Mouse (Mus musculus) kidney, embryonic 15.5 days (tissue): ENCODE data around the gene Tor1b. TPM values are rescaled to one million over a fixed set of nuclear protein-coding genes. Genes with fewer than 3 reads are reported as not detected.
"Not testable (repeated sequence)": the region's sequence is repeated elsewhere in the genome, so short reads cannot be mapped to it uniquely, and the experiment has no call there.

ENCODE experiments used
- ATAC-seq: fragments of 200-750 bp; cut with Nextera tagmentation; replicated peaks from 2 replicates; pipeline ENCODE4 v1.8.0; 2017; ENCODE audit warnings: moderate TSS enrichment; ENCODE audit not compliant: low FRiP score
- H3K27ac ChIP-seq: fragments of 300-500 bp; sonication (generic); 2 replicates; pipeline ENCODE4 v1.5.1; 2015; ENCODE audit warnings: mild to moderate bottlenecking, inconsistent platforms
- H3K27me3 ChIP-seq: fragments of 300-500 bp; sonication (generic); 2 replicates; pipeline ENCODE4 v1.6.1; 2015; ENCODE audit warnings: inconsistent platforms
- H3K36me3 ChIP-seq: fragments of 300-500 bp; sonication (generic); 2 replicates; pipeline ENCODE4 v1.6.1; 2015; ENCODE audit warnings: inconsistent platforms
- H3K4me1 ChIP-seq: fragments of 300-500 bp; sonication (generic); 2 replicates; pipeline ENCODE4 v1.6.1; 2015; ENCODE audit warnings: inconsistent platforms
- H3K4me2 ChIP-seq: fragments of 300-500 bp; sonication (generic); 2 replicates; pipeline ENCODE4 v1.6.1; 2015; ENCODE audit warnings: moderate library complexity, mild to moderate bottlenecking, inconsistent platforms
- H3K4me3 ChIP-seq: fragments of 300-500 bp; sonication (generic); replicated peaks from 2 replicates; pipeline ENCODE4 v1.5.1; 2015; ENCODE audit warnings: mild to moderate bottlenecking, inconsistent platforms
- H3K9ac ChIP-seq: fragments of 300-500 bp; sonication (generic); 2 replicates; pipeline ENCODE4 v1.6.1; 2015; ENCODE audit warnings: mild to moderate bottlenecking, inconsistent platforms
- H3K9me3 ChIP-seq: fragments of 300-500 bp; sonication (generic); replicated peaks from 2 replicates; pipeline ENCODE4 v1.6.1; 2016; ENCODE audit warnings: inconsistent platforms
- WGBS: fragments of 180-500 bp; shearing (Covaris S2); methylation state at CpG from one replicate; pipeline ENCODE4 v1.1.7; 2015; ENCODE audit warnings: mixed read lengths; 5-methylcytosine and 5-hydroxymethylcytosine counted together
- polyA plus RNA-seq: library from polyadenylated mRNA; unstranded; fragments of >200 nt; fragmentation: Nextera tagmentation; extraction: Ambion mirVana; gene quantifications from 2 replicates; pipeline ENCODE4 v1.2.1, GENCODE M21; 2015

Tor1b gene
- polyA plus RNA-seq, 1 experiment from 2014 or later = 37.5 TPM

GRCm38 (mm10) chr2:30933917-30934450 lies 18.8 kb upstream of the Tor1b start:
- WGBS = 24% methylated on average over 7 of the region's 7 CpGs
- no peak overlapping the region for H3K4me3 ChIP-seq
- H3K9ac ChIP-seq = no peak overlapping the region
- no peak overlapping the region for H3K27ac ChIP-seq
- peaks cover 4% of the 10 kb centered on the region; the same call in 1 of the 2 replicates for H3K27me3 ChIP-seq
- H3K36me3 ChIP-seq = no peaks in the 10 kb centered on the region
- ATAC-seq = no peak
- H3K9me3 ChIP-seq = no peaks in the 10 kb centered on the region
- peaks cover 11% of the 10 kb centered on the region for H3K4me1 ChIP-seq
- H3K4me2 ChIP-seq = no peak overlapping the region

- no peak overlapping the region for H3K27ac ChIP-seq
- 83% methylated on average over 3 of the region's 3 CpGs for WGBS
- no peaks in the 10 kb centered on the region for H3K4me1 ChIP-seq
- no peaks in the 10 kb centered on the region for H3K36me3 ChIP-seq
- no peaks in the 10 kb centered on the region for H3K9me3 ChIP-seq
- ATAC-seq = no peak
- H3K27me3 ChIP-seq = peaks cover 4% of the 10 kb centered on the region; the same call in 1 of the 2 replicates
- no peak overlapping the region for H3K9ac ChIP-seq
- H3K4me3 ChIP-seq = no peak overlapping the region
- H3K4me2 ChIP-seq = no peak overlapping the region
Observed at GRCm38 (mm10) chr2:30936808-30937207, 16.0 kb upstream of the Tor1b start.

- H3K36me3 ChIP-seq = no peaks in the 10 kb centered on the region
Observed at GRCm38 (mm10) chr2:30937731-30938130, 15.0 kb upstream of the Tor1b start.

GRCm38 (mm10) chr2:30938574-30938991 lies 14.2 kb upstream of the Tor1b start:
- Histone ChIP-seq H3K27ac (no peak overlapping the region), H3K9me3 (no peaks in the 10 kb centered on the region), H3K36me3 (no peaks in the 10 kb centered on the region), H3K4me1 (peaks cover 6% of the 10 kb centered on the region; the same call in 1 of the 2 replicates), H3K4me2 (no peak overlapping the region), H3K4me3 (no peak overlapping the region), H3K27me3 (peaks cover 4% of the 10 kb centered on the region; the same call in 1 of the 2 replicates), H3K9ac (no peak overlapping the region)
- 50% methylated on average over 4 of the region's 4 CpGs for WGBS
- no peak for ATAC-seq

More at GRCm38 (mm10) chr2:30937731-30938130, 15.0 kb upstream of the Tor1b start:
- ATAC-seq = no peak
- no peak overlapping the region for H3K4me3 ChIP-seq
- WGBS = 75% methylated on average over 8 of the region's 8 CpGs
- H3K27ac ChIP-seq = no peak overlapping the region
- H3K27me3 ChIP-seq = peaks cover 4% of the 10 kb centered on the region; the same call in 1 of the 2 replicates
- peaks cover 3% of the 10 kb centered on the region; the same call in 1 of the 2 replicates for H3K4me1 ChIP-seq
- no peak overlapping the region for H3K9ac ChIP-seq
- H3K9me3 ChIP-seq = no peaks in the 10 kb centered on the region
- H3K4me2 ChIP-seq = no peak overlapping the region

GRCm38 (mm10) chr2:30941586-30941985 lies 11.2 kb upstream of the Tor1b start:
- Histone ChIP-seq H3K9ac (no peak overlapping the region), H3K27me3 (no peaks in the 10 kb centered on the region), H3K4me2 (no peak overlapping the region), H3K4me1 (peaks cover 6% of the 10 kb centered on the region; the same call in 1 of the 2 replicates), H3K36me3 (no peaks in the 10 kb centered on the region), H3K4me3 (no peak overlapping the region), H3K27ac (no peak overlapping the region), H3K9me3 (no peaks in the 10 kb centered on the region)
- WGBS = 91% methylated on average over 5 of the region's 5 CpGs
- ATAC-seq = no peak

GRCm38 (mm10) chr2:30942116-30942515 lies 10.6 kb upstream of the Tor1b start:
- not testable (repeated sequence) for H3K4me2 ChIP-seq, H3K27me3 ChIP-seq, ATAC-seq, H3K27ac ChIP-seq, H3K9ac ChIP-seq, H3K4me3 ChIP-seq, H3K36me3 ChIP-seq, H3K4me1 ChIP-seq, H3K9me3 ChIP-seq
- 42% methylated on average over 7 of the region's 7 CpGs for WGBS

- 28% methylated on average over 16 of the region's 16 CpGs for WGBS
- no peak overlapping the region for H3K27ac ChIP-seq
- peak overlapping the region; percentile 53 for H3K4me2 ChIP-seq
- H3K4me3 ChIP-seq = peak overlapping the region; percentile 38
- no peaks in the 10 kb centered on the region for H3K9me3 ChIP-seq
- no peak overlapping the region for H3K9ac ChIP-seq
- H3K4me1 ChIP-seq = peaks cover 6% of the 10 kb centered on the region; the same call in 1 of the 2 replicates
- H3K36me3 ChIP-seq = no peaks in the 10 kb centered on the region
- 0 out of 2 replicates have a peak, but pooled peaks cover 4% of the 10 kb centered on the region for H3K27me3 ChIP-seq
- 0 out of 2 replicates have a peak, but pooled peaks have one; percentile 56 for ATAC-seq
Observed at GRCm38 (mm10) chr2:30942603-30943011, 10.2 kb upstream of the Tor1b start.

GRCm38 (mm10) chr2:30952457-30952823 lies 319 bp upstream of the Tor1b start:
- H3K4me2 ChIP-seq = peak overlapping the region; percentile 82
- peaks cover 34% of the 10 kb centered on the region for H3K4me1 ChIP-seq
- H3K4me3 ChIP-seq = peak overlapping the region; percentile 93
- H3K27ac ChIP-seq = peak overlapping the region; percentile 95
- no peaks in the 10 kb centered on the region for H3K9me3 ChIP-seq
- peak; percentile 38 for ATAC-seq
- H3K36me3 ChIP-seq = peaks cover 26% of the 10 kb centered on the region
- WGBS = 30% methylated on average over 5 of the region's 5 CpGs
- 0 out of 2 replicates have a peak, but pooled peaks cover under 1% of the 10 kb centered on the region for H3K27me3 ChIP-seq
- H3K9ac ChIP-seq = peak overlapping the region; percentile 89; the same call in 1 of the 2 replicates

- H3K27me3 ChIP-seq = no peaks in the 10 kb centered on the region
- H3K36me3 ChIP-seq = peaks cover 49% of the 10 kb centered on the region
- no peak overlapping the region for H3K27ac ChIP-seq
- H3K9ac ChIP-seq = no peak overlapping the region
- no peaks in the 10 kb centered on the region for H3K9me3 ChIP-seq
- H3K4me1 ChIP-seq = peaks cover 34% of the 10 kb centered on the region
- WGBS = 64% methylated on average over 6 of the region's 6 CpGs
- H3K4me3 ChIP-seq = 0 out of 2 replicates have a peak overlapping the region, but pooled peaks have one; percentile 93
- peak overlapping the region; percentile 82 for H3K4me2 ChIP-seq
- ATAC-seq = no peak
Observed at GRCm38 (mm10) chr2:30954797-30955196, 2.0 kb downstream of the Tor1b start.

- H3K27ac ChIP-seq = no peak overlapping the region
- no peak for ATAC-seq
- peaks cover 77% of the 10 kb centered on the region for H3K36me3 ChIP-seq
- H3K27me3 ChIP-seq = no peaks in the 10 kb centered on the region
- peaks cover 28% of the 10 kb centered on the region for H3K4me1 ChIP-seq
- H3K9ac ChIP-seq = no peak overlapping the region
- WGBS = 86% methylated on average over 4 of the region's 4 CpGs
- no peak overlapping the region for H3K4me3 ChIP-seq
- H3K4me2 ChIP-seq = no peak overlapping the region
- no peaks in the 10 kb centered on the region for H3K9me3 ChIP-seq
Observed at GRCm38 (mm10) chr2:30957511-30957910, 4.8 kb downstream of the Tor1b start.

GRCm38 (mm10) chr2:30958726-30959125 lies 6.0 kb downstream of the Tor1b start:
- WGBS = 88% methylated on average over 14 of the region's 14 CpGs
- Histone ChIP-seq H3K4me2 (no peak overlapping the region), H3K4me1 (peaks cover 22% of the 10 kb centered on the region), H3K36me3 (peaks cover 89% of the 10 kb centered on the region), H3K27me3 (no peaks in the 10 kb centered on the region), H3K4me3 (no peak overlapping the region), H3K9me3 (no peaks in the 10 kb centered on the region), H3K9ac (no peak overlapping the region), H3K27ac (no peak overlapping the region)
- no peak for ATAC-seq

- peaks cover 100% of the 10 kb centered on the region for H3K36me3 ChIP-seq
- H3K9me3 ChIP-seq = no peaks in the 10 kb centered on the region
- no peak overlapping the region for H3K4me3 ChIP-seq
- peaks cover 11% of the 10 kb centered on the region for H3K4me1 ChIP-seq
- H3K9ac ChIP-seq = no peak overlapping the region
- H3K27me3 ChIP-seq = no peaks in the 10 kb centered on the region
- no peak overlapping the region for H3K4me2 ChIP-seq
- no peak for ATAC-seq
- no peak overlapping the region for H3K27ac ChIP-seq
- WGBS = 45% methylated on average over 5 of the region's 5 CpGs
Observed at GRCm38 (mm10) chr2:30959856-30960255, 7.1 kb downstream of the Tor1b start.
